Mouse (Mus musculus): ENCODE data around the gene Wdr25.

GRCm38 (mm10) chr12:108894432-108894816 is 993 bp downstream of the Wdr25 start:
- no peak for TF ChIP-seq GATA1 (IDR thresholded peaks at IDR 0.05; ENCODE audit: low read length)
- no peak for TF ChIP-seq TAL1 (IDR thresholded peaks at IDR 0.05; ENCODE audit: low read length)

Measured in erythroblast, embryonic 14.5 days (primary cell).